Mouse (Mus musculus) midbrain, embryonic 15.5 days (tissue): ENCODE results near the gene Spint2. TPM values are rescaled to one million over a fixed set of nuclear protein-coding genes. Genes with fewer than 3 reads are reported as not detected.

ENCODE experiments used
- ATAC-seq: fragments of 200-750 bp; cut with Nextera tagmentation; replicated peaks from 2 replicates; pipeline ENCODE4 v1.8.0; 2017; ENCODE audit warnings: moderate TSS enrichment
- H3K27ac ChIP-seq: fragments of 300-500 bp; sonication (generic); 2 replicates; pipeline ENCODE4 v1.5.1; 2015; ENCODE audit warnings: mild to moderate bottlenecking, inconsistent platforms
- H3K27me3 ChIP-seq: fragments of 300-500 bp; sonication (generic); replicated peaks from 2 replicates; pipeline ENCODE4 v1.6.1; 2015; ENCODE audit warnings: inconsistent platforms
- H3K36me3 ChIP-seq: fragments of 300-500 bp; sonication (generic); replicated peaks from 2 replicates; pipeline ENCODE4 v1.6.1; 2015; ENCODE audit warnings: inconsistent platforms
- H3K4me1 ChIP-seq: fragments of 300-500 bp; sonication (generic); 2 replicates; pipeline ENCODE4 v1.6.1; 2015; ENCODE audit warnings: inconsistent platforms
- H3K4me2 ChIP-seq: fragments of 300-500 bp; sonication (generic); 2 replicates; pipeline ENCODE4 v1.6.1; 2015; ENCODE audit warnings: inconsistent platforms, mild to moderate bottlenecking, moderate library complexity
- H3K4me3 ChIP-seq: fragments of 300-500 bp; sonication (generic); 2 replicates; pipeline ENCODE4 v1.5.1; 2015; ENCODE audit warnings: mild to moderate bottlenecking, inconsistent platforms
- H3K9ac ChIP-seq: fragments of 300-500 bp; sonication (generic); 2 replicates; pipeline ENCODE4 v1.6.1; 2015; ENCODE audit warnings: mild to moderate bottlenecking, inconsistent platforms
- H3K9me3 ChIP-seq: fragments of 300-500 bp; sonication (generic); 2 replicates; pipeline ENCODE4 v1.6.1; 2016; ENCODE audit warnings: inconsistent platforms
- WGBS: fragments of 180-500 bp; shearing (Covaris S2); methylation state at CpG from one replicate; pipeline ENCODE4 v1.1.7; 2015; ENCODE audit warnings: mixed read lengths; 5-methylcytosine and 5-hydroxymethylcytosine counted together
- polyA plus RNA-seq: library from polyadenylated mRNA; unstranded; fragments of >200 nt; fragmentation: Nextera tagmentation; extraction: Ambion mirVana; gene quantifications from 2 replicates; pipeline ENCODE4 v1.2.1, GENCODE M21; 2015

Spint2 gene
- polyA plus RNA-seq, 1 experiment from 2014 or later: 77.3 TPM

DNA sequence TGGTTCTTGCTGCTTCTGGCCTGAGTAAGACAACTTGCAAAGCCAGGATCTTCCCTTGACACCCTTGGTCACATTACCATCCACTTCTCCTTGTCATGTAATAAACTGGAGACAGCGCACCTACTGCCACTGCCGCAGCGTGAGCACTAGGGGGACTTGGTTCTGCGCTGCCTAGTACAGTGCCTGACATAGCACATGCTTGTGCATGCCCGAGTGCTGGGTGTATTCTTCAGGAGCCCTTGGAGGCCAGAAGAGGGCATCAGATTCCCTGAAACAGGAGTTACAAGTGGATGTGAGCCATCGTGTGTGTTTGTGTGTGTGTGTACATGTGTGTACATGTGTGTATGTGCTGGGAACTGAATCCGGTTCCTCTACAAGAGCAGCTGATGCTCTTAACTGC lies 5.8 kb upstream of the Spint2 start:
- Histone ChIP-seq H3K9me3 (no peaks in the 10 kb centered on the region), H3K9ac (no peak overlapping the region), H3K27ac (no peak overlapping the region), H3K4me3 (no peak overlapping the region), H3K27me3 (peaks cover 10% of the 10 kb centered on the region), H3K4me2 (no peak overlapping the region), H3K4me1 (peaks cover 19% of the 10 kb centered on the region), H3K36me3 (no peaks in the 10 kb centered on the region)
- WGBS: 94% methylated on average over 7 of the region's 7 CpGs
- no peak for ATAC-seq

DNA sequence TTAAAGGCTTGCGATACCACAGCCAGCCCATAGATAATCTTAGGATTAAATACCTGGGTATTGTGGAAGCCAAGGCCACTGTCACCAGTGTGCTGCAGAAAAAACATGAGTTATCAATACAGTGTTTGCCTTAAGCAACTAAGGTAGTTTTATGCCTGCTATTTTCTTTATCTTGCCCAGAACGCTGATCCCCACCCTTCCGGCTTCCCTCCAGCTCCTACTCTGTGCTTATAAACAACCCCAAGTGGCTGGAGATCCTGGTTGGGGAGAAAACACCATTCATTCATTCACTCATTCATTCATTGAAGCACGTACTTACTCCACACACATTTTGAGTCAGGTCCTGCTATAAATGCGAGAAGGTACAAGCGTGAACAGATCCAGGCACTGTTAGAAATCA lies 2.8 kb upstream of the Spint2 start:
- no peak overlapping the region for H3K27ac ChIP-seq
- H3K4me2 ChIP-seq: no peak overlapping the region
- no peaks in the 10 kb centered on the region for H3K9me3 ChIP-seq
- no peak overlapping the region for H3K9ac ChIP-seq
- H3K27me3 ChIP-seq: peaks cover 32% of the 10 kb centered on the region
- no peak overlapping the region for H3K4me3 ChIP-seq
- H3K36me3 ChIP-seq: no peaks in the 10 kb centered on the region
- H3K4me1 ChIP-seq: peaks cover 30% of the 10 kb centered on the region
- ATAC-seq: no peak
- 89% methylated on average over 6 of the region's 6 CpGs for WGBS

DNA sequence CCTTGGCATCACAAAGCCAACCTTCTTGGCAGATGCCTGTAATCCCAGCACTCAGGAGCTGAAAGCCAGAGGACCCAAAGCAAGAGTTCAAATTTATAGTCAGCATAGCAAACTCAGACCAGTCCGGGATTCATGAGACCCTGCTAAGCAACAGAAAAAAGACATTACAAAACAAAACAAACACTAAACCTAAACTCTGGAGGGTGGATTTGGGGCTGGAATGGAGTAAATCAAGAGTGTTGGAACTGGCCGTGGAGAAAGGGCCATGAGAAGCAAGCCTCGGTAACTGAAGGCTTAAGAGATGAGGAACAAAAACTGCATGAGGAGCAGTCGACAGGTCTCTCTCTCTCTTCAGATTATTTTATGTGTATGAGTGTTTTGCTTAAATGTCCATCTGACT lies 2.2 kb upstream of the Spint2 start:
- H3K36me3 ChIP-seq: no peaks in the 10 kb centered on the region
- ATAC-seq: no peak
- 83% methylated on average over 4 of the region's 4 CpGs for WGBS

DNA sequence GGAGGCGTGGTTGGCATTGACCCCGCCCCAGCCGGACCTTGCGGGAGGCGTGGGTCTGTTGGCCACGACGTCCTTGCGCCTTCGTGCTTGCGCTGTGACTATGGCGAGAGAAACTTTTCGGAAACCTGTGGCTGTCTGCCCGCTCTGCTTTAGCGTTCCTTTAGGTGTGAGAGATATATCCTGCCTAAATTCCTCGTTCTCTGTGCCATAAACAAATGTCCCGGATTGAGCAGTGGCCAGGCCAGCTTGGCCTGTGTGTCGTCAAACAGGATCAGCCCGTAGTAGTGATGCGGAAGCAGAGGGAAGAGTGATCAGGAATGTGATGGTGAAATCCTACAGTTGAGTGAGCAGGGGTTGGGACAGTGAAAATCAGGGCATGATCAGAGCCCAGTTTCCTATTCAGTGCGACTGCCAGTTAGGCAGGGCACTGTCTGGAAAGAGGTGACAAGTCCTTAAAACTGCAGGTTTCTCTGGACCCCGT lies 402 bp upstream of the Spint2 start:
- H3K9me3 ChIP-seq: no peaks in the 10 kb centered on the region
- H3K27ac ChIP-seq: no peak overlapping the region
- 10% methylated on average over 21 of the region's 21 CpGs for WGBS
- H3K36me3 ChIP-seq: no peaks in the 10 kb centered on the region
- H3K4me1 ChIP-seq: peaks cover 19% of the 10 kb centered on the region
- peak overlapping the region; percentile 78 for H3K9ac ChIP-seq
- peak overlapping the region; percentile 98 for H3K4me2 ChIP-seq
- ATAC-seq: peak; percentile 46
- peak overlapping the region; percentile 64 for H3K4me3 ChIP-seq
- H3K27me3 ChIP-seq: peaks cover 32% of the 10 kb centered on the region

More for the DNA sequence above, 2.2 kb upstream of the Spint2 start:
- no peak overlapping the region for H3K4me2 ChIP-seq
- H3K27me3 ChIP-seq: peaks cover 32% of the 10 kb centered on the region
- no peaks in the 10 kb centered on the region for H3K9me3 ChIP-seq
- peaks cover 23% of the 10 kb centered on the region for H3K4me1 ChIP-seq
- no peak overlapping the region for H3K27ac ChIP-seq
- H3K9ac ChIP-seq: no peak overlapping the region
- H3K4me3 ChIP-seq: no peak overlapping the region

DNA sequence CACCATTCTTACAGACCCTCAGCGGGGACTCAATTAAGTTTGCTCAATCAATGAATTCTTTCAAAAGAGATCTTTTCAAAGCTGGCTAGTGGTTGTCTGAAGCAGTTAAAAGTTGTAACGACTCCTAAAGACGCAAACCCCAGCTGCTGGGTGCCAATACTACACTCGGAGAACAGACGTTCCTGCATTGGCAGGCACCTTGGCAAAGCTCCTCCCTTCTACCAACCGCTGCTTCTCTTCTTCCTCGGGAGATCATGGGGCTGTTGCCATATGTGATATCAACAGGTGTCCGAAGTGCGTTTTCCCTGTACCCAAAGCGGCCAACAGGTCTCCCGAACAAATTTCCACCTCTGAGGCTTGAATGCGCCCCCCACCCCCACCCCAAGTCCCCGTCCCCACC lies 911 bp downstream of the Spint2 start:
- no peak for ATAC-seq
- 10% methylated on average over 13 of the region's 13 CpGs for WGBS
- Histone ChIP-seq H3K4me2 (peak overlapping the region; percentile 98), H3K36me3 (no peaks in the 10 kb centered on the region), H3K4me3 (peak overlapping the region; percentile 64), H3K27me3 (peaks cover 32% of the 10 kb centered on the region), H3K9me3 (no peaks in the 10 kb centered on the region), H3K9ac (peak overlapping the region; percentile 78; the same call in 1 of the 2 replicates), H3K4me1 (peaks cover 19% of the 10 kb centered on the region), H3K27ac (no peak overlapping the region)

DNA sequence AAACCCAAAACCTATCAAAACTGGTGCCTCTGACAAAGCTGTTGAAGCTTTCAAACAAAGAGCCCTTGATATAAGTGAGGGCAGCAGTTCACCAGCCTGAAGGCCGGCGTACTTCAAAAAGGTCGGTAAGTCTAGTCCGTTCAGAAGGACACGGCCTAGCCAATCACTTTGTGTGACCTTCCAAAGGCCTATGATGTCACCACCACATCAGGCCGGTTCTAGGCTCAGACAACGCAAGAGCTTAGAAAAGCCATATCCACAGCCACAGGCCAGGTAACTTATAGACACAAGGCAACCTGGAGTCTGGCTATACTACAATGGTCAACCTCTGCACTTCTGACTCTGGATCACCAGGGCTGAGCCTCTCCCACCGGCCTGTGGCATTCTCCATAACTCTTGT lies 1.8 kb downstream of the Spint2 start:
- no peak overlapping the region for H3K4me3 ChIP-seq
- H3K27ac ChIP-seq: no peak overlapping the region
- H3K27me3 ChIP-seq: peaks cover 32% of the 10 kb centered on the region
- 95% methylated on average over 8 of the region's 8 CpGs for WGBS
- H3K4me1 ChIP-seq: peaks cover 19% of the 10 kb centered on the region
- H3K9me3 ChIP-seq: no peaks in the 10 kb centered on the region
- H3K4me2 ChIP-seq: no peak overlapping the region
- ATAC-seq: no peak
- no peak overlapping the region for H3K9ac ChIP-seq
- no peaks in the 10 kb centered on the region for H3K36me3 ChIP-seq

DNA sequence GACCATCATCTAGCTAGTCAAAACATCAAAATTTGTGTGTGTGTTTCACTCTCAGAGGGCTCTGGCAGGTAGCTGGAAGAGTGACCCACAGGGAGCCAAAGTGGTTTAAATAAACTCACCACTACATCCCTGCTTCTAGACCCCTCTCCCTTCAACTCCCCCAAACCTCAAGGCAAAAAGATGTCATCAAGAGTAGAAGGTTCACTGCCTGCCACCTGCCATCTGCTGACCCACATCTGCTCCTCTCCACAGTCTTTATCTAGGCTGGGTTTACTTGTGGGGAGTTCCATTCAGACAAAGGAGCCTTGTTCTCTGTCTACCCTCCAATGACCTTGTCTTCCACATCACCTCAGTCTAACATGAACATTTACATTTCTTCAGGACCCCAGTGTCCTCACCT lies 2.5 kb downstream of the Spint2 start:
- H3K27ac ChIP-seq: no peak overlapping the region
- H3K9ac ChIP-seq: no peak overlapping the region
- no peak for ATAC-seq
- peaks cover 30% of the 10 kb centered on the region for H3K27me3 ChIP-seq
- no peaks in the 10 kb centered on the region for H3K9me3 ChIP-seq
- H3K4me1 ChIP-seq: peaks cover 19% of the 10 kb centered on the region
- H3K4me3 ChIP-seq: no peak overlapping the region
- no peak overlapping the region for H3K4me2 ChIP-seq
- no peaks in the 10 kb centered on the region for H3K36me3 ChIP-seq

DNA sequence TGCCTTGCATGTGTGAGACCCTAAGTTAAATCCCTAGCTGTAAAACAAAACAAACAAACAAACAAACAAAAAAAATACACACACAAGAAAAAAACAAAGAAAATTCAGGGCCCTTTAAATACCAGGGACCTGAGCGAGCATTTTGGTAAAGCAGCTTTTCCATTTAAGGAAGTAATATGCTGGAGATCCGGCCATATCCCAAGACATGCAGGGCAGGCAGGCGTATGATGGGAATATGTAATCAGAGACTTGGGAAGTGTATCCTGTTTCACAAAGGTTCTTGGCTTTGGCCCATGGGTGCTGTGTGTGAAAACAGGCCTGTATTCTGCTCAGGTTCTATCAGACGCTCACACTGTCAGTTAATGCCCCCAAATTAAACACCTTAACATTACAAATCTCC lies 4.2 kb downstream of the Spint2 start:
- Histone ChIP-seq H3K4me3 (no peak overlapping the region), H3K9me3 (no peaks in the 10 kb centered on the region), H3K9ac (no peak overlapping the region), H3K27me3 (peaks cover 22% of the 10 kb centered on the region), H3K36me3 (no peaks in the 10 kb centered on the region), H3K4me2 (no peak overlapping the region), H3K27ac (no peak overlapping the region), H3K4me1 (peaks cover 19% of the 10 kb centered on the region)
- ATAC-seq: no peak
- WGBS: 93% methylated on average over 4 of the region's 4 CpGs

DNA sequence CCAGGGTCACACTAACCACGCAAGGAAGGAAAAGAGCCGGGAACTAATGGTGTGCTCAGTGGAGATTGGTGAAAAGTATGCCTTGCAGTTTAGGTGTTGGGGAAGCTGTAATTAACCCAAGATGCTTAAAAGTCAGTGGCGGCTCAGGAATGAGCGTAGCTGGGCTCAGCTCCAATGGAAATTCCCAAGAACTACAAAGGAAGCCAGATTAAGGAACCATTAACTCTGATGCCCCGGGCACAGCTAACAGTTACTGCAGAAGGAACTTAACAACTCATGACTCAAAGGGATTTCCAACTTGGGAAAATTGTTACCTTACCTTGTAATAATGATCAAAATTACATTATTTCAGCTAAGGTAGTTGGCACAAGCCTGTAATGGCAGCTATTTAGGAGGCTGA lies 5.0 kb downstream of the Spint2 start:
- H3K27ac ChIP-seq: no peak overlapping the region
- no peaks in the 10 kb centered on the region for H3K36me3 ChIP-seq
- 86% methylated on average over 5 of the region's 5 CpGs for WGBS
- H3K9me3 ChIP-seq: no peaks in the 10 kb centered on the region
- H3K4me2 ChIP-seq: no peak overlapping the region
- H3K9ac ChIP-seq: no peak overlapping the region
- H3K4me3 ChIP-seq: no peak overlapping the region
- peaks cover 13% of the 10 kb centered on the region for H3K4me1 ChIP-seq
- H3K27me3 ChIP-seq: peaks cover 14% of the 10 kb centered on the region
- no peak for ATAC-seq

DNA sequence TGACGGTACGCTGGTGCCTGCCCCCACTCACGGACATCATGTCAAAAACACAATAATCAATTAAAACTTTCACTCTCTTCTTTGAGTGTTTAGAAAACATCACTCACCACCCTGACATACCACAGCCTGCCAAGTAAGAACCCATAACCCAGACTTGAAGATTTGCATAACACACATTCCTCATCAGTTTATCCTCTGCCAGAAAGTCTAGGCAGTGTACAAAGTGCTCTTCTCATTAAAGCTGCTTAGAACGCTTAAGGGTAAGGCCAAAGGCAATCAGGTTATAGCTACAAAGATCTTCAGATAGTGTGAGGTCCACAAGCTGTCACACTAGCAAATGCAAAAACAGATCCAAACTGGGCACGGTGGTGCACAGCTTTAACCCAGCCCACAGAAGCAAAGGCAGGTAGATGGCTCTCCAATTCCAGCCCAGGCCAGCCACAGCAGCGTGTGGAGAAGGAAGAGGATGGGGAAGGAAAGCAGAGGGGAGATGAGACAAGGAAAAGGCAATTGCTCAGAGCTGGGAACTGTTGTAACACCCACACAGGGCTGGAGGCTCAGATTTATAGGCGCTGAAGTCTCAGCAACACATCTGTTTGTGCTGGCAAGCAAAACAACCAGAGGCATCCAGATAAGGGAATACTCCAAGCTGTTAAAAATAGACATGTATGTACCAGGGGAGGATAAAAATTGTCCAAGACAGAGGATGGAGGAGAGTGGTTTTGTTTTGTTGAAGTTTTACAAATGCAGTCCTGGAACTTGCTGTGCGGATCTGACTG lies 9.8 kb downstream of the Spint2 start:
- no peak overlapping the region for H3K4me3 ChIP-seq
- no peak overlapping the region for H3K4me2 ChIP-seq
- no peaks in the 10 kb centered on the region for H3K9me3 ChIP-seq
- H3K9ac ChIP-seq: no peak overlapping the region
- H3K4me1 ChIP-seq: no peaks in the 10 kb centered on the region
- H3K36me3 ChIP-seq: no peaks in the 10 kb centered on the region
- 81% methylated on average over 8 of the region's 8 CpGs for whole genome bisulfite sequencing
- no peaks in the 10 kb centered on the region for H3K27me3 ChIP-seq
- no peak overlapping the region for H3K27ac ChIP-seq
- no peak for ATAC-seq

DNA sequence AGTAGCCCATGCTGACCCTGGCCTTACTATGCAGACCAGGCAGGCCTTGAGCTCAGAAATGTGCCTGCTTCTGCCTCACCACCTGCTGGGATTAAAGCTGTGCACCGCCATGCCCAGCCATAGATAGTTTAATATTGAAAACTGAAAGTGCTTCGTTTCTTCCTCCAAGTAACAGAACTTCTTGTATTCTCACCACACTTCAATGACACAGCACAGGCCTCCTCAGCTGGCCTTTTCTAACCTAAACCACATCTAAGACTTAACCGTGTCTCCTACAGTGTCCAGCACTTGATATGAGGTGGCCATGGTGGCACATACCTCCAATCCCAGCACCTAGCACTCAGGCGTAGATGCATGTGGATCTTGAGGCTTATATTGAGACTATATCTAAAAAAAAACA lies 11.3 kb downstream of the Spint2 start:
- H3K4me1 ChIP-seq: no peaks in the 10 kb centered on the region
- H3K4me3 ChIP-seq: no peak overlapping the region
- WGBS: 87% methylated on average over 4 of the region's 4 CpGs
- no peaks in the 10 kb centered on the region for H3K9me3 ChIP-seq
- H3K27ac ChIP-seq: no peak overlapping the region
- H3K27me3 ChIP-seq: no peaks in the 10 kb centered on the region
- ATAC-seq: no peak
- H3K4me2 ChIP-seq: no peak overlapping the region
- no peaks in the 10 kb centered on the region for H3K36me3 ChIP-seq
- no peak overlapping the region for H3K9ac ChIP-seq

DNA sequence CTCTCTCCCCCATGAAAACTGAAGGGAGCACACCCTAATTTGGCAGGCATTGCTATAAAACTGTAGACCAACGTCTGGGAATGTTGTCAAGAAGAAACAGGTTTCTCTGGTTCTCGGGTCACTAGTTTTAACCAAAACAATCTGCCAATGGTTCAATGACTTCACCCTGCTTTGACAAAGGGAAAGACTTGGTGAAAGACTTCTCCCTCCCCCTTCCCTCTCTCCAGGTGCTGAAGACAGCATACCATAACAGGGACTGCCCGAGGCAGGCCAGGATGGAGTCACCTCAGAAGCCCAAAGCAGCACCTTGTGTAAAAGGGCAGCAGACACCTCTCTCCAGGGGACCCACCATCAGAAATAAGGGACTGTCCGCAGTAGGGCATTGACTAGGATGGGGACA lies 14.8 kb downstream of the Spint2 start:
- no peaks in the 10 kb centered on the region for H3K27me3 ChIP-seq
- no peaks in the 10 kb centered on the region for H3K9me3 ChIP-seq
- no peak overlapping the region for H3K9ac ChIP-seq
- no peaks in the 10 kb centered on the region for H3K36me3 ChIP-seq
- H3K4me1 ChIP-seq: no peaks in the 10 kb centered on the region
- 62% methylated on average over 4 of the region's 4 CpGs for WGBS
- H3K4me3 ChIP-seq: no peak overlapping the region
- H3K27ac ChIP-seq: no peak overlapping the region
- ATAC-seq: no peak
- no peak overlapping the region for H3K4me2 ChIP-seq

DNA sequence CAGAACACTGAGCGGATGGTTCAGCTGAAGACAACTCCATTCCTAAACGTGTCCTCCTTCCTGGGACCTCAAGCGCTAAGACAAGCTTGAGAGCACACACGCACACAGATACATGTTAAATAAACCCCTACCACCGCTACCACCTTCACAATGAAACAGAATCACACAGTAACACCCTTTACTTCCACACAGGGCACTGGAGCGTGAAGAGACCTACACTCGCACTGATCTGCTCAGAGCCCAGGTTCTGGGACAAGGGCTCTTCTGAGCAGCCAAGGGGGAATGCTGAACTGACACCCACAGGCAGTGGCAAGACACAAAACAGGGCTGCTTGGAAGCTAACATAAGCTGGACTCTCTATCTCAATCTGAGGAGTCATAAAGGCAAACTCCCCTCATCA lies 16.1 kb downstream of the Spint2 start:
- Histone ChIP-seq H3K36me3 (no peaks in the 10 kb centered on the region), H3K9ac (no peak overlapping the region), H3K27ac (no peak overlapping the region), H3K9me3 (no peaks in the 10 kb centered on the region), H3K27me3 (no peaks in the 10 kb centered on the region), H3K4me1 (no peaks in the 10 kb centered on the region), H3K4me2 (no peak overlapping the region), H3K4me3 (no peak overlapping the region)
- 68% methylated on average over 7 of the region's 7 CpGs for WGBS
- no peak for ATAC-seq
